Mouse (Mus musculus): Measurements from ENCODE around the gene Ranbp2.

- no peak for TF ChIP-seq SIN3A (IDR thresholded peaks at IDR 0.05; ENCODE audit: low read length)
- no peak for TF ChIP-seq EP300 (IDR thresholded peaks at IDR 0.05; ENCODE audit: low read length)
- no peak for TF ChIP-seq POLR2A (IDR thresholded peaks at IDR 0.05; ENCODE audit: low read depth, low read length)
- no peak for TF ChIP-seq USF1 (IDR thresholded peaks at IDR 0.05; ENCODE audit: low read depth, low read length)
- TF ChIP-seq ZNF384 (IDR thresholded peaks at IDR 0.05; ENCODE audit: low read depth, low read length) = no peak
- TF ChIP-seq POLR2AphosphoS2 (IDR thresholded peaks at IDR 0.05; ENCODE audit: low read depth, low read length) = no peak
- no peak for TF ChIP-seq CTCF (conservative IDR thresholded peaks at IDR 0.05 in 1 of 2, IDR thresholded peaks at IDR 0.05 in 1 of 2; ENCODE audit: low read depth in 2 of 2, low read length in 2 of 2)
- no peak for TF ChIP-seq ETS1 (conservative IDR thresholded peaks at IDR 0.05; ENCODE audit: low read depth, low read length)
- no peak for TF ChIP-seq JUN (IDR thresholded peaks at IDR 0.05; ENCODE audit: insufficient read depth, low read depth, low read length)
- TF ChIP-seq RAD21 (IDR thresholded peaks at IDR 0.05; ENCODE audit: low read depth, low read length) = no peak
- no peak for TF ChIP-seq SMC3 (IDR thresholded peaks at IDR 0.05; ENCODE audit: low read depth, low read length)
- no peak for TF ChIP-seq MAFK (IDR thresholded peaks at IDR 0.05; ENCODE audit: insufficient replicate concordance, low read length)
- no peak for TF ChIP-seq USF2 (conservative IDR thresholded peaks at IDR 0.05; ENCODE audit: low read depth, low read length)
- no peak for TF ChIP-seq MXI1 (IDR thresholded peaks at IDR 0.05; ENCODE audit: low read depth, low read length)
Observed at GRCm38 (mm10) chr10:58451575-58451974, 4.9 kb downstream of the Ranbp2 start.
